Mouse (Mus musculus): Measurements from ENCODE around the gene 8030411F24Rik. TPM values are rescaled to one million over a fixed set of nuclear protein-coding genes. Genes with fewer than 3 reads are reported as not detected.
"Not testable (repeated sequence)": the region's sequence is repeated elsewhere in the genome, so short reads cannot be mapped to it uniquely, and the experiment has no call there.

8030411F24Rik gene
- not detected for total RNA-seq (2022)

- no peak for DNase-seq (ENCODE audit: low spot score in 2 of 2)
Observed at GRCm38 (mm10) chr2:148781709-148782108, at the start of gene 8030411F24Rik. TSS of gene 8030411F24Rik (plus strand) at chr2:148782009.

- DNase-seq (ENCODE audit: low spot score in 2 of 2), result peak; percentile 95 to 97
Observed at GRCm38 (mm10) chr2:148732327-148733000, 49.3 kb upstream of the 8030411F24Rik start, which contains the start of gene Napb. TSS of gene Napb (minus strand) at chr2:148732467.

GRCm38 (mm10) chr2:148743001-148743400 is 38.8 kb upstream of the 8030411F24Rik start:
- peak in 1 of 2 experiments; percentile 32 for DNase-seq (ENCODE audit: low spot score in 2 of 2)

- no peak for DNase-seq (ENCODE audit: low spot score in 2 of 2)
Observed at GRCm38 (mm10) chr2:148743846-148744407, 37.9 kb upstream of the 8030411F24Rik start.

- DNase-seq (ENCODE audit: low spot score in 2 of 2), result no peak
Observed at GRCm38 (mm10) chr2:148750058-148750457, 31.8 kb upstream of the 8030411F24Rik start, which contains the start of gene Cstl1. TSS of gene Cstl1 (plus strand) at chr2:148750358.

- DNase-seq (ENCODE audit: low spot score in 2 of 2), result peak; percentile 56 to 77
Observed at GRCm38 (mm10) chr2:148751893-148752813, 29.7 kb upstream of the 8030411F24Rik start.

GRCm38 (mm10) chr2:148754310-148754846 is 27.4 kb upstream of the 8030411F24Rik start:
- DNase-seq (ENCODE audit: low spot score in 2 of 2), result no peak

GRCm38 (mm10) chr2:148763648-148764388 is 18.0 kb upstream of the 8030411F24Rik start:
- DNase-seq (ENCODE audit: low spot score in 2 of 2), result no peak

- DNase-seq (ENCODE audit: low spot score in 2 of 2), result not testable (repeated sequence)
Observed at GRCm38 (mm10) chr2:148771397-148771796, 10.4 kb upstream of the 8030411F24Rik start, which contains the start of gene Cst11. TSS of gene Cst11 (minus strand) at chr2:148771497.

GRCm38 (mm10) chr2:148789142-148789541 is 7.3 kb downstream of the 8030411F24Rik start, which contains the start of gene Cst12:
TSS of gene Cst12 (plus strand) at chr2:148789361.
- peak in 1 of 2 experiments; percentile 8 for DNase-seq (ENCODE audit: low spot score in 2 of 2)

GRCm38 (mm10) chr2:148798485-148798884 is 16.7 kb downstream of the 8030411F24Rik start, which contains the start of gene Cst8:
TSS of gene Cst8 (plus strand) at chr2:148798785.
- no peak for DNase-seq (ENCODE audit: low spot score in 2 of 2)

GRCm38 (mm10) chr2:148801491-148801921 is 19.7 kb downstream of the 8030411F24Rik start:
- DNase-seq (ENCODE audit: low spot score in 2 of 2), result peak in 1 of 2 experiments; percentile 3

- no peak for DNase-seq (ENCODE audit: low spot score in 2 of 2)
Observed at GRCm38 (mm10) chr2:148806696-148807095, 24.9 kb downstream of the 8030411F24Rik start.

- DNase-seq (ENCODE audit: low spot score in 2 of 2), result no peak
Observed at GRCm38 (mm10) chr2:148819909-148820308, 38.1 kb downstream of the 8030411F24Rik start, which contains the start of gene Cst13. TSS of gene Cst13 (plus strand) at chr2:148820081.

GRCm38 (mm10) chr2:148825986-148826385 is 44.2 kb downstream of the 8030411F24Rik start:
- DNase-seq (ENCODE audit: low spot score in 2 of 2), result no peak

- DNase-seq (ENCODE audit: low spot score in 2 of 2), result no peak
Observed at GRCm38 (mm10) chr2:148834912-148835311, 53.1 kb downstream of the 8030411F24Rik start, which contains the start of gene Cst9. TSS of gene Cst9 (plus strand) at chr2:148835147.

Measured in layer of hippocampus, adult 8-10 months (tissue).